Mouse (Mus musculus) forebrain, embryonic 15.5 days (tissue): ENCODE data around the gene Gucd1. TPM values are rescaled to one million over a fixed set of nuclear protein-coding genes. Genes with fewer than 3 reads are reported as not detected.
"Not testable (repeated sequence)": the region's sequence is repeated elsewhere in the genome, so short reads cannot be mapped to it uniquely, and the experiment has no call there.

Experiments used
- ATAC-seq: fragments of 200-750 bp; cut with Nextera tagmentation; replicated peaks from 2 replicates; pipeline ENCODE4 v1.8.0; 2017; ENCODE audit warnings: mild to moderate bottlenecking, moderate TSS enrichment, moderate library complexity
- H3K27ac ChIP-seq: fragments of 300-500 bp; sonication (generic); replicated peaks from 2 replicates; pipeline ENCODE4 v1.5.1; 2015; ENCODE audit warnings: mild to moderate bottlenecking, inconsistent platforms
- H3K27me3 ChIP-seq: fragments of 300-500 bp; sonication (generic); 2 replicates; pipeline ENCODE4 v1.6.1; 2015; ENCODE audit warnings: inconsistent platforms
- H3K36me3 ChIP-seq: fragments of 300-500 bp; sonication (generic); 2 replicates; pipeline ENCODE4 v1.6.1; 2015; ENCODE audit warnings: mild to moderate bottlenecking, inconsistent platforms
- H3K4me1 ChIP-seq: fragments of 300-500 bp; sonication (generic); 2 replicates; pipeline ENCODE4 v1.6.1; 2015; ENCODE audit warnings: inconsistent platforms
- H3K4me2 ChIP-seq: fragments of 300-500 bp; sonication (generic); replicated peaks from 2 replicates; pipeline ENCODE4 v1.6.1; 2015; ENCODE audit warnings: mild to moderate bottlenecking, inconsistent platforms
- H3K4me3 ChIP-seq: fragments of 300-500 bp; sonication (generic); 2 replicates; pipeline ENCODE4 v1.5.1; 2015; ENCODE audit warnings: mild to moderate bottlenecking, inconsistent platforms
- H3K9ac ChIP-seq: fragments of 300-500 bp; sonication (generic); replicated peaks from 2 replicates; pipeline ENCODE4 v1.6.1; 2015; ENCODE audit warnings: mild to moderate bottlenecking, inconsistent platforms
- H3K9me3 ChIP-seq: fragments of 300-500 bp; sonication (generic); 2 replicates; pipeline ENCODE4 v1.6.1; 2016; ENCODE audit warnings: inconsistent platforms
- WGBS: fragments of 180-500 bp; shearing (Covaris S2); methylation state at CpG from one replicate; pipeline ENCODE4 v1.1.7; 2015; ENCODE audit warnings: mixed read lengths; 5-methylcytosine and 5-hydroxymethylcytosine counted together
- polyA plus RNA-seq: library from polyadenylated mRNA; unstranded; fragments of >200 nt; fragmentation: Nextera tagmentation; extraction: Ambion mirVana; gene quantifications from 2 replicates; pipeline ENCODE4 v1.2.1, GENCODE M21; 2015

The Gucd1 gene
- 20.1 and 20.2 TPM in 2 replicates for polyA plus RNA-seq

GRCm38 (mm10) chr10:75517758-75518143 is at the start of gene Gucd1:
Gucd1 (minus strand) TSS chr10:75517972.
- peaks cover 39% of the 10 kb centered on the region for H3K4me1 ChIP-seq
- WGBS, result 0% methylated on average over 20 of the region's 20 CpGs
- no peaks in the 10 kb centered on the region for H3K27me3 ChIP-seq
- peak within 1 kb of the TSS; percentile 87 for H3K4me3 ChIP-seq
- peak within 1 kb of the TSS; percentile 88 for H3K9ac ChIP-seq
- H3K27ac ChIP-seq, result peak within 1 kb of the TSS; percentile 97
- ATAC-seq, result peak; percentile 94
- peak within 1 kb of the TSS; percentile 75 for H3K4me2 ChIP-seq
- H3K36me3 ChIP-seq, result peaks cover 29% of the 10 kb centered on the region
- H3K9me3 ChIP-seq, result no peaks in the 10 kb centered on the region

DNA sequence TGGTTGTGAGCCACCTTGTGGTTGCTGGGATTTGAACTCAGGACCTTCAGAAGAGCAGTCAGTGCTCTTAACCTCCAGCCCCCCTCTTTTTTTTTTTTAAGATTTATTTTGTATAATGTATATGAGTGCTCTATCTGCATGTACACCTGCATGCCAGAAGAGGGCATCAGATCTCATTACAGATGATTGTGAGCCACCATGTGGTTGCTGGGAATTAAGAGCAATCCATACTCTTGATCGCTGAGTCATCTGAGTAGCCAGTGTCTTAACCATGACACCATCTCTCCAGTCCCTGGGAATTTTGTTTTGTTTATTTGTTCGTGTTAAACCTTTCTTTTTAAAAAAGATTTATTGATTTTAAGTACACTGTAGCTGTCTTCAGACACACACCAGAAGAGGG is 49.0 kb upstream of the Gucd1 start:
- H3K4me1 ChIP-seq, H3K36me3 ChIP-seq, H3K9me3 ChIP-seq, ATAC-seq, H3K27me3 ChIP-seq, H3K4me3 ChIP-seq, H3K9ac ChIP-seq, H3K4me2 ChIP-seq, H3K27ac ChIP-seq: not testable (repeated sequence)
- 86% methylated on average over 2 of the region's 2 CpGs for WGBS

- Histone ChIP-seq H3K27ac (no peak overlapping the region), H3K36me3 (no peaks in the 10 kb centered on the region), H3K4me3 (no peak overlapping the region), H3K27me3 (0 out of 2 replicates have a peak, but pooled peaks cover 3% of the 10 kb centered on the region), H3K9me3 (no peaks in the 10 kb centered on the region), H3K4me1 (no peaks in the 10 kb centered on the region), H3K4me2 (no peak overlapping the region), H3K9ac (no peak overlapping the region)
- no peak for ATAC-seq
- WGBS, result 82% methylated on average over 5 of the region's 5 CpGs
These were observed 48.5 kb upstream of the Gucd1 start for GRCm38 (mm10) chr10:75566321-75566720.

GRCm38 (mm10) chr10:75565906-75566305 is 48.1 kb upstream of the Gucd1 start:
- no peak overlapping the region for H3K4me2 ChIP-seq
- WGBS, result 81% methylated on average over 7 of the region's 7 CpGs
- ATAC-seq, result no peak

GRCm38 (mm10) chr10:75565436-75565835 is 47.7 kb upstream of the Gucd1 start:
- H3K27ac ChIP-seq, result no peak overlapping the region
- no peaks in the 10 kb centered on the region for H3K9me3 ChIP-seq
- no peak for ATAC-seq
- 71% methylated on average over 6 of the region's 6 CpGs for WGBS
- H3K36me3 ChIP-seq, result no peaks in the 10 kb centered on the region
- no peak overlapping the region for H3K9ac ChIP-seq
- H3K4me1 ChIP-seq, result peaks cover 7% of the 10 kb centered on the region
- no peak overlapping the region for H3K4me3 ChIP-seq
- no peak overlapping the region for H3K4me2 ChIP-seq
- 0 out of 2 replicates have a peak, but pooled peaks cover 3% of the 10 kb centered on the region for H3K27me3 ChIP-seq

More at GRCm38 (mm10) chr10:75565906-75566305, 48.1 kb upstream of the Gucd1 start:
- Histone ChIP-seq H3K27me3 (0 out of 2 replicates have a peak, but pooled peaks cover 3% of the 10 kb centered on the region), H3K9me3 (no peaks in the 10 kb centered on the region), H3K36me3 (no peaks in the 10 kb centered on the region), H3K27ac (no peak overlapping the region), H3K4me1 (0 out of 2 replicates have a peak, but pooled peaks cover 2% of the 10 kb centered on the region), H3K9ac (no peak overlapping the region), H3K4me3 (no peak overlapping the region)

GRCm38 (mm10) chr10:75564687-75565265 is 47.0 kb upstream of the Gucd1 start:
- 88% methylated on average over 12 of the region's 12 CpGs for WGBS
- Histone ChIP-seq H3K9me3 (no peaks in the 10 kb centered on the region), H3K27ac (no peak overlapping the region), H3K4me1 (peaks cover 11% of the 10 kb centered on the region), H3K36me3 (no peaks in the 10 kb centered on the region), H3K4me3 (no peak overlapping the region), H3K9ac (no peak overlapping the region), H3K27me3 (0 out of 2 replicates have a peak, but pooled peaks cover 3% of the 10 kb centered on the region), H3K4me2 (no peak overlapping the region)
- no peak for ATAC-seq

DNA sequence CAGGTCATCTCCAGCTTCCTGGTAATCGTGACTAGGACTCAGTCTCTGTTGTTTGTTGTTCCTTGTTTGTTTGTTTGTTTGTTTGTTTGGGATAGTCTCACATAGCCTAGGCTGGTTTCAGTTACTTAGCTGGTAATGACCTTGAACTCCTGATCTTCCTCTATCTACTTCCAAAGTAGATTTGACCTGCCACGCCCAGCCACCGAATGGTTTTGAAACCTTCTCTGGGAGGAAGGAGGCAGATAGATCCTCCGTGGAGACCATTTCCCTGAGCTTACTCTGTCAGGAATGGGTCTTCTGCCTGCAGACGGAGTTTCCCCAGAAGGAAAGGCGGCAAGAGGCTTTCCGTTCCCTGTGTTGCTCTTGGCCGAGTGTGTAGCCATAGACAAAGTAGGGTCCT is 44.8 kb upstream of the Gucd1 start:
- no peak overlapping the region for H3K4me2 ChIP-seq
- no peak for ATAC-seq
- 88% methylated on average over 8 of the region's 8 CpGs for WGBS
- H3K27me3 ChIP-seq, result no peaks in the 10 kb centered on the region
- H3K27ac ChIP-seq, result no peak overlapping the region
- no peak overlapping the region for H3K4me3 ChIP-seq
- H3K9ac ChIP-seq, result no peak overlapping the region
- peaks cover 29% of the 10 kb centered on the region for H3K4me1 ChIP-seq
- H3K9me3 ChIP-seq, result no peaks in the 10 kb centered on the region
- H3K36me3 ChIP-seq, result no peaks in the 10 kb centered on the region

GRCm38 (mm10) chr10:75561071-75561654 is 43.4 kb upstream of the Gucd1 start, which contains the start of gene Ggt1:
Ggt1 (plus strand) TSS chr10:75561604.
- H3K4me1 ChIP-seq, result peaks cover 43% of the 10 kb centered on the region
- peak within 1 kb of the TSS; percentile 94 for H3K9ac ChIP-seq
- no peaks in the 10 kb centered on the region for H3K36me3 ChIP-seq
- H3K4me2 ChIP-seq, result peak within 1 kb of the TSS; percentile 97
- H3K9me3 ChIP-seq, result no peaks in the 10 kb centered on the region
- 54% methylated on average over 10 of the region's 10 CpGs for WGBS
- peak within 1 kb of the TSS; percentile 80 for H3K4me3 ChIP-seq
- peak within 1 kb of the TSS; percentile 91 for H3K27ac ChIP-seq
- H3K27me3 ChIP-seq, result no peaks in the 10 kb centered on the region
- ATAC-seq, result no peak

GRCm38 (mm10) chr10:75560549-75560899 is 42.8 kb upstream of the Gucd1 start:
- Histone ChIP-seq H3K27ac (peak overlapping the region; percentile 91), H3K9me3 (no peaks in the 10 kb centered on the region), H3K27me3 (no peaks in the 10 kb centered on the region), H3K4me3 (peak overlapping the region; percentile 80), H3K4me1 (peaks cover 49% of the 10 kb centered on the region), H3K36me3 (no peaks in the 10 kb centered on the region), H3K9ac (peak overlapping the region; percentile 94), H3K4me2 (peak overlapping the region; percentile 97)
- peak; percentile 20 for ATAC-seq
- 17% methylated on average over 6 of the region's 6 CpGs for WGBS

DNA sequence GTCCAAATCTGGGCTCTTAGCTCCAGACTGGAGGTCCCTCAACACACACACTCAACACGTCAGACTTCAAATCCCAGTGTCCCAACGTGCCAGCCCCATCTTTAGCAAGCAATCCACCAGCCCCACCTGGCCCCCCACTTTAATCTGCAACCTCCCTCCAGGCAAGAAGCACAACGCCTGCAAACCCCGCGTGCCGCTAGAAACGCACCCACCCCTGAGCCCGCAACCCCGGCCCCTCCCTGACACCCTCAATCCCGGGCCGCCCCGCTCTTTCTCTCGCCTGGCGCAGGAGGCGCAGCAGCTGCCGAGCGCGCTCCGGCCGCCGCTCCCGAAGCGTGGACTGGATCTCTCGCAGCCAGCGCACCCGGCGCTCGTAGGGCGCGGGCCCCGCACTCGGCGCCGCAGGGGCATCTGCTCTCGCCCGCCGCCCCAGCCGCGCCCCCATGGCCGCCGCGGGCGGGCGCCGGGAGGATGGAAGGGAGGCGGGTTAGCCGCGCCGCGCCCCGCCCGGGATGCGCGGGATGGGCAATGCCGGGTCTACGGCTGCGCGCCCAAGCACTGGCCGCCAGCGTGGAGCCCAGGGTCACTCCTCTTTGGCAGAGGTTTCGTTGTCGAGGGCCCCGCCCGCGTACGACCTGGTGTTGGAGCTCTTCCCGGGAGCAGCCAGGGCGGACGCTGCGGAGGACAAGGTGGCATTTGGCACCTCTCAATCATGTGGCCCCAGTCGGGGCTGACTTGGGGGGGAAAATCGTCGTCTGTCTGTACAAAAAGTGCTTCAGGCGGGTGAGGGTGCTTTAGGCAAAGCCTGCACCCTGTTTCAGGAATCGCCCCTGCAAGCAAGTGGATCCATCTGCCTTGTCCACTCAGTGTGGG is 42.1 kb upstream of the Gucd1 start, which contains the start of gene Lrrc75b:
TSS of gene Lrrc75b (minus strand) at position 655 of the 873 bp plus-strand sequence.
- Histone ChIP-seq H3K27me3 (no peaks in the 10 kb centered on the region), H3K27ac (peak within 1 kb of the TSS; percentile 91), H3K9me3 (no peaks in the 10 kb centered on the region), H3K4me1 (peaks cover 49% of the 10 kb centered on the region), H3K36me3 (no peaks in the 10 kb centered on the region), H3K4me2 (peak within 1 kb of the TSS; percentile 97), H3K9ac (peak within 1 kb of the TSS; percentile 94), H3K4me3 (peak within 1 kb of the TSS; percentile 80)
- ATAC-seq, result peak; percentile 38
- WGBS, result under 1% methylated on average over 70 of the region's 75 CpGs

DNA sequence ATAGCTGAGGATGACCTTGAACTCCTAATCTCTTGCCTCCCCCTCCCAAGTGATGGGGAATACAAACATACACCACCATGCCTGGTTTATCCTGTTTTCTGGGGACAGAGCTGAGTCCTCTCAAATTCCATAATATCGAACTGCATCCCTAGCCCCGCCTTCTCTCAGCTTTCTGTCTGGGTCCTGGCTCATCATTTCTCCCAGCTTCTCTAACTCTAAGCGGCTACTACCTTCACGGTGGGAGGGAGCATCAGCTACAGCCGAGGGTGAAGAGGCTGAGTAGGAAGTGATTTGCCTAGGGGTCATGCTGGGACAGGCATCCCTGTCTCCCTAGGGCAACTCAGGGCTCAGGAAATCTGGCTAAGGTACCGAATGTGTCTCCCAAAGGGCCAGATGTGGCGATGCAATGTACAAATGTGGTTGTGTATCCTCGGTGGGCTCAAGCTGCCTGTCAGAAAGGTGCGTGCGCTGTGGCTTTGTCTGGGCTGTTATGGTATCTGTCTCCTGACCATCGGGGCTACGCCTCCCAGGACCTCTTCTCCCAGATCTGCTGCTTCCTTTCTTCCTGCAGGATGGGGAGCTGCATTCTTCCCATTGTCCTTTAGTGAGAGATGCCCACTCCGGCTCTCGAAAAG is 41.4 kb upstream of the Gucd1 start:
- H3K9ac ChIP-seq, result peak overlapping the region; percentile 94
- 3% methylated on average over 14 of the region's 14 CpGs for WGBS
- no peaks in the 10 kb centered on the region for H3K27me3 ChIP-seq
- peaks cover 49% of the 10 kb centered on the region for H3K4me1 ChIP-seq
- H3K4me2 ChIP-seq, result peak overlapping the region; percentile 97
- ATAC-seq, result peak; percentile 3
- H3K4me3 ChIP-seq, result peak overlapping the region; percentile 80
- H3K36me3 ChIP-seq, result 0 out of 2 replicates have a peak, but pooled peaks cover 2% of the 10 kb centered on the region
- H3K27ac ChIP-seq, result peak overlapping the region; percentile 91
- no peaks in the 10 kb centered on the region for H3K9me3 ChIP-seq
